Mouse (Mus musculus) monocyte, adult 2 months (primary cell): ENCODE data around the gene Ncapg2.

Source experiments
- DNase-seq, 2 experiments: peaks; one replicate each; pipeline ENCODE4 v3.0.0; 2022; ENCODE audit warnings: low spot score in 2 of 2, low read depth in 1 of 2

Gene Ncapg2

GRCm38 (mm10) chr12:116405045-116405835 lies at the start of gene Ncapg2:
Gene Ncapg2 (plus strand): TSS chr12:116405402.
- DNase-seq = peak; percentile 97 to 98

- no peak for DNase-seq
Measured at GRCm38 (mm10) chr12:116362091-116362490, 43.1 kb upstream of the Ncapg2 start.

- no peak for DNase-seq
Measured at GRCm38 (mm10) chr12:116366900-116367299, 38.3 kb upstream of the Ncapg2 start.

GRCm38 (mm10) chr12:116367346-116367745 lies 37.9 kb upstream of the Ncapg2 start:
- DNase-seq = no peak

GRCm38 (mm10) chr12:116368857-116369256 lies 36.3 kb upstream of the Ncapg2 start:
- DNase-seq = no peak

- no peak for DNase-seq
Measured at GRCm38 (mm10) chr12:116383101-116383500, 22.1 kb upstream of the Ncapg2 start.

GRCm38 (mm10) chr12:116383995-116384394 lies 21.2 kb upstream of the Ncapg2 start:
- DNase-seq = no peak

- no peak for DNase-seq
Measured at GRCm38 (mm10) chr12:116386802-116387201, 18.4 kb upstream of the Ncapg2 start.

GRCm38 (mm10) chr12:116389868-116390267 lies 15.3 kb upstream of the Ncapg2 start:
- no peak for DNase-seq

GRCm38 (mm10) chr12:116394327-116394726 lies 10.9 kb upstream of the Ncapg2 start:
- no peak for DNase-seq

GRCm38 (mm10) chr12:116395312-116395711 lies 9.9 kb upstream of the Ncapg2 start:
- no peak for DNase-seq

- no peak for DNase-seq
Measured at GRCm38 (mm10) chr12:116396072-116396695, 9.0 kb upstream of the Ncapg2 start.

GRCm38 (mm10) chr12:116404012-116404679 lies 1.1 kb upstream of the Ncapg2 start:
- DNase-seq = no peak

GRCm38 (mm10) chr12:116405836-116406155 lies 594 bp downstream of the Ncapg2 start:
- no peak for DNase-seq

- DNase-seq = no peak
Measured at GRCm38 (mm10) chr12:116407883-116408282, 2.7 kb downstream of the Ncapg2 start.

- no peak for DNase-seq
Measured at GRCm38 (mm10) chr12:116414941-116415340, 9.7 kb downstream of the Ncapg2 start.

- DNase-seq = no peak
Measured at GRCm38 (mm10) chr12:116416514-116416913, 11.3 kb downstream of the Ncapg2 start.

GRCm38 (mm10) chr12:116421656-116422055 lies 16.5 kb downstream of the Ncapg2 start:
- no peak for DNase-seq

- no peak for DNase-seq
Measured at GRCm38 (mm10) chr12:116425392-116425791, 20.2 kb downstream of the Ncapg2 start.

GRCm38 (mm10) chr12:116433742-116434141 lies 28.5 kb downstream of the Ncapg2 start:
- no peak for DNase-seq

GRCm38 (mm10) chr12:116435232-116435631 lies 30.0 kb downstream of the Ncapg2 start:
- DNase-seq = no peak

GRCm38 (mm10) chr12:116436125-116436524 lies 30.9 kb downstream of the Ncapg2 start:
- DNase-seq = no peak
